Mouse (Mus musculus): Measurements from ENCODE around the gene Dbx1.

- no peak for TF ChIP-seq CTCF (IDR thresholded peaks at IDR 0.05; ENCODE audit: insufficient read depth, low read depth, low read length)
- no peak for TF ChIP-seq POLR2A (IDR thresholded peaks at IDR 0.05; ENCODE audit: insufficient read depth, low read depth, low read length)
Measured at GRCm38 (mm10) chr7:49662492-49663026, 25.9 kb upstream of the Dbx1 start.

All from olfactory bulb, adult 2 months (tissue).